Mouse (Mus musculus): ENCODE measurements at regions not wholly inside any gene's neighbourhood (a gene's known extent, or its start where the extent isn't known, plus 50 kb on each side); places are given as distances from the start of the nearest gene placed in this dataset.
"Not testable (repeated sequence)": the region's sequence is repeated elsewhere in the genome, so short reads cannot be mapped to it uniquely, and the experiment has no call there.

GRCm38 (mm10) chr3:21911071-21911470 lies 165.4 kb upstream of the Tbl1xr1 start:
- ATAC-seq (replicated peaks; ENCODE audit: low read depth, poor library complexity, severe bottlenecking) = peak; percentile 99

GRCm38 (mm10) chr3:21917228-21917910 lies 159.1 kb upstream of the Tbl1xr1 start:
- ATAC-seq (replicated peaks; ENCODE audit: low read depth, poor library complexity, severe bottlenecking) = 0 out of 2 replicates have a peak, but pooled peaks have one; percentile 10

- ATAC-seq (replicated peaks; ENCODE audit: low read depth, poor library complexity, severe bottlenecking) = no peak
Measured at GRCm38 (mm10) chr3:21918431-21918830, 158.0 kb upstream of the Tbl1xr1 start.

GRCm38 (mm10) chr3:21919931-21920330 lies 156.5 kb upstream of the Tbl1xr1 start:
- peak; percentile 59; the same call in 1 of the 2 replicates for ATAC-seq (replicated peaks; ENCODE audit: low read depth, poor library complexity, severe bottlenecking)

- no peak for ATAC-seq (replicated peaks; ENCODE audit: low read depth, poor library complexity, severe bottlenecking)
Measured at GRCm38 (mm10) chr3:21931951-21932350, 144.5 kb upstream of the Tbl1xr1 start.

- not testable (repeated sequence) for ATAC-seq (replicated peaks; ENCODE audit: low read depth, poor library complexity, severe bottlenecking)
Measured at GRCm38 (mm10) chr3:21932696-21933095, 143.8 kb upstream of the Tbl1xr1 start.

GRCm38 (mm10) chr3:21934731-21935271 lies 141.7 kb upstream of the Tbl1xr1 start:
- peak; percentile 30; the same call in 1 of the 2 replicates for ATAC-seq (replicated peaks; ENCODE audit: low read depth, poor library complexity, severe bottlenecking)

- peak; percentile 79 for ATAC-seq (replicated peaks; ENCODE audit: low read depth, poor library complexity, severe bottlenecking)
Measured at GRCm38 (mm10) chr3:21935571-21936261, 140.7 kb upstream of the Tbl1xr1 start.

- peak; percentile 12 for ATAC-seq (replicated peaks; ENCODE audit: low read depth, poor library complexity, severe bottlenecking)
Measured at GRCm38 (mm10) chr3:21936262-21936603, 140.2 kb upstream of the Tbl1xr1 start.

GRCm38 (mm10) chr3:21936616-21937015 lies 139.8 kb upstream of the Tbl1xr1 start:
- no peak; the same call in 1 of the 2 replicates for ATAC-seq (replicated peaks; ENCODE audit: low read depth, poor library complexity, severe bottlenecking)

- ATAC-seq (replicated peaks; ENCODE audit: low read depth, poor library complexity, severe bottlenecking) = no peak
Measured at GRCm38 (mm10) chr3:21937281-21938035, 139.0 kb upstream of the Tbl1xr1 start.

GRCm38 (mm10) chr3:21938071-21938848 lies 138.2 kb upstream of the Tbl1xr1 start:
- no peak for ATAC-seq (replicated peaks; ENCODE audit: low read depth, poor library complexity, severe bottlenecking)

- no peak for ATAC-seq (replicated peaks; ENCODE audit: low read depth, poor library complexity, severe bottlenecking)
Measured at GRCm38 (mm10) chr3:21939738-21940137, 136.7 kb upstream of the Tbl1xr1 start.

- no peak for ATAC-seq (replicated peaks; ENCODE audit: low read depth, poor library complexity, severe bottlenecking)
Measured at GRCm38 (mm10) chr3:21941596-21941995, 134.9 kb upstream of the Tbl1xr1 start.

- ATAC-seq (replicated peaks; ENCODE audit: low read depth, poor library complexity, severe bottlenecking) = no peak
Measured at GRCm38 (mm10) chr3:21942912-21943311, 133.5 kb upstream of the Tbl1xr1 start.

- ATAC-seq (replicated peaks; ENCODE audit: low read depth, poor library complexity, severe bottlenecking) = no peak
Measured at GRCm38 (mm10) chr3:21945775-21946174, 130.7 kb upstream of the Tbl1xr1 start.

GRCm38 (mm10) chr3:21947320-21948073 lies 129.0 kb upstream of the Tbl1xr1 start:
- no peak for ATAC-seq (replicated peaks; ENCODE audit: low read depth, poor library complexity, severe bottlenecking)

- no peak for ATAC-seq (replicated peaks; ENCODE audit: low read depth, poor library complexity, severe bottlenecking)
Measured at GRCm38 (mm10) chr3:21948074-21948659, 128.3 kb upstream of the Tbl1xr1 start.

- 0 out of 2 replicates have a peak, but pooled peaks have one; percentile 13 for ATAC-seq (replicated peaks; ENCODE audit: low read depth, poor library complexity, severe bottlenecking)
Measured at GRCm38 (mm10) chr3:21949459-21949858, 127.0 kb upstream of the Tbl1xr1 start.

Data from common myeloid progenitor, adult 5-6 weeks (primary cell).